Mouse (Mus musculus) MEL (cell line): ENCODE measurements at regions not wholly inside any gene's neighbourhood (a gene's known extent, or its start where the extent isn't known, plus 50 kb on each side); places are given as distances from the start of the nearest gene placed in this dataset.

Experiments used
- DNase-seq: peaks from one replicate; pipeline ENCODE4 v3.0.0; 2011; ENCODE audit warnings: low read depth, low spot score
- H3K27ac ChIP-seq: 2 replicates; pipeline ENCODE4 v1.5.1; 2012; ENCODE audit warnings: low read depth, mild to moderate bottlenecking, control low read depth, low read length, moderate library complexity; ENCODE audit not compliant: control insufficient read depth
- H3K27me3 ChIP-seq, 2 experiments: fragments of 150-350 bp in 1 of 2; sonication (generic) in 1 of 2; 2 replicates each; pipeline ENCODE4 v1.6.1; 2012; ENCODE audit warnings: low read length in 2 of 2, mild to moderate bottlenecking in 2 of 2, improper control_type of control experiment in 1 of 2, moderate library complexity in 1 of 2; ENCODE audit not compliant: insufficient read depth in 2 of 2, control insufficient read depth in 1 of 2
- H3K36me3 ChIP-seq, 2 experiments: 2 replicates each; pipeline ENCODE4 v1.6.1; 2012 to 2014; ENCODE audit warnings: low read length in 2 of 2, improper control_type of control experiment in 1 of 2, inconsistent platforms in 1 of 2, mild to moderate bottlenecking in 1 of 2; ENCODE audit not compliant: insufficient read depth in 2 of 2, control insufficient read depth in 1 of 2
- H3K4me1 ChIP-seq, 2 experiments: fragments of 150-350 bp in 1 of 2; sonication (generic) in 1 of 2; 2 replicates each; pipeline ENCODE4 v1.6.1; 2012; ENCODE audit warnings: low read length in 2 of 2, improper control_type of control experiment in 1 of 2, mild to moderate bottlenecking in 1 of 2; ENCODE audit not compliant: insufficient read depth in 2 of 2, control insufficient read depth in 1 of 2
- H3K4me3 ChIP-seq, 2 experiments: fragments of 150-350 bp in 1 of 2; sonication (generic) in 1 of 2; 2 replicates each; pipeline ENCODE4 v1.5.1; 2012; ENCODE audit warnings: low read depth in 2 of 2, low read length in 2 of 2, mild to moderate bottlenecking in 2 of 2, moderate library complexity in 2 of 2, control low read depth in 1 of 2, improper control_type of control experiment in 1 of 2; ENCODE audit not compliant: control insufficient read depth in 1 of 2, insufficient read depth in 1 of 2
- H3K79me2 ChIP-seq: 2 replicates; pipeline ENCODE4 v1.6.1; 2012; ENCODE audit warnings: mild to moderate bottlenecking, low read length, moderate library complexity; ENCODE audit not compliant: control insufficient read depth, poor library complexity, insufficient read depth
- H3K9ac ChIP-seq: 2 replicates; pipeline ENCODE4 v1.6.1; 2012; ENCODE audit warnings: low read depth, mild to moderate bottlenecking, control low read depth, low read length, moderate library complexity; ENCODE audit not compliant: control insufficient read depth, poor library complexity, severe bottlenecking
- H3K9me3 ChIP-seq: fragments of 150-350 bp; sonication (generic); replicated peaks from 2 replicates; pipeline ENCODE4 v1.6.1; 2012; ENCODE audit warnings: mild to moderate bottlenecking, low read length, improper control_type of control experiment, moderate library complexity; ENCODE audit not compliant: insufficient read depth
- CHD1 ChIP-seq: IDR thresholded peaks from 2 replicates; pipeline ENCODE4 v1.6.1; 2012; ENCODE audit warnings: low read depth, mild to moderate bottlenecking, inconsistent platforms, low read length, improper control_type of control experiment
- CHD2 ChIP-seq: IDR thresholded peaks from 2 replicates; pipeline ENCODE4 v1.6.1; 2011; ENCODE audit warnings: low read length, improper control_type of control experiment
- CTCF ChIP-seq, 3 experiments: IDR thresholded peaks in 2 of 3; conservative IDR thresholded peaks in 1 of 3; 2 replicates each; pipeline ENCODE4 v1.5.1; 2011 to 2012; ENCODE audit warnings: low read length in 3 of 3, low read depth in 2 of 3, mild to moderate bottlenecking in 2 of 3, improper control_type of control experiment in 1 of 3, inconsistent platforms in 1 of 3, mixed read lengths in 1 of 3, moderate library complexity in 1 of 3; ENCODE audit not compliant: control insufficient read depth in 1 of 3, insufficient read depth in 1 of 3, poor library complexity in 1 of 3, severe bottlenecking in 1 of 3
- E2F4 ChIP-seq: IDR thresholded peaks from 2 replicates; pipeline ENCODE4 v1.6.1; 2011; ENCODE audit warnings: low read depth, low read length, improper control_type of control experiment, borderline replicate concordance
- ELF1 ChIP-seq: IDR thresholded peaks from 2 replicates; pipeline ENCODE4 v1.6.1; 2014; ENCODE audit warnings: low read depth, mild to moderate bottlenecking, inconsistent platforms, low read length, improper control_type of control experiment, moderate library complexity
- EP300 ChIP-seq, 2 experiments: IDR thresholded peaks; 2 replicates each; pipeline ENCODE4 v1.6.1; 2011; ENCODE audit warnings: improper control_type of control experiment in 2 of 2, low read length in 2 of 2, low read depth in 1 of 2, mild to moderate bottlenecking in 1 of 2
- GABPA ChIP-seq: IDR thresholded peaks from 2 replicates; pipeline ENCODE4 v1.6.1; 2012; ENCODE audit warnings: low read depth, mild to moderate bottlenecking, inconsistent platforms, low read length, improper control_type of control experiment, moderate library complexity
- HCFC1 ChIP-seq: IDR thresholded peaks from 2 replicates; pipeline ENCODE4 v1.6.1; 2012; ENCODE audit warnings: low read depth, mild to moderate bottlenecking, inconsistent platforms, low read length, improper control_type of control experiment, moderate library complexity
- MAFK ChIP-seq: IDR thresholded peaks from 2 replicates; pipeline ENCODE4 v1.6.1; 2011; ENCODE audit warnings: low read depth, mild to moderate bottlenecking, low read length, improper control_type of control experiment, borderline replicate concordance
- MAX ChIP-seq: IDR thresholded peaks from 2 replicates; pipeline ENCODE4 v1.6.1; 2011; ENCODE audit warnings: low read length, improper control_type of control experiment
- MAZ ChIP-seq: IDR thresholded peaks from 2 replicates; pipeline ENCODE4 v1.6.1; 2012; ENCODE audit warnings: low read depth, mild to moderate bottlenecking, inconsistent platforms, low read length, improper control_type of control experiment
- MEF2A ChIP-seq: IDR thresholded peaks from 2 replicates; pipeline ENCODE4 v1.6.1; 2014; ENCODE audit warnings: low read depth, mild to moderate bottlenecking, inconsistent platforms, low read length, improper control_type of control experiment; ENCODE audit not compliant: poor library complexity, insufficient replicate concordance, severe bottlenecking; ENCODE audit errors: extremely low read depth
- MXI1 ChIP-seq: IDR thresholded peaks from 2 replicates; pipeline ENCODE4 v1.6.1; 2011; ENCODE audit warnings: mild to moderate bottlenecking, low read depth, low read length, improper control_type of control experiment
- MYB ChIP-seq: IDR thresholded peaks from 2 replicates; pipeline ENCODE4 v1.6.1; 2011; ENCODE audit warnings: mild to moderate bottlenecking, low read depth, low read length, improper control_type of control experiment
- NELFE ChIP-seq: IDR thresholded peaks from 2 replicates; pipeline ENCODE4 v1.6.1; 2011; ENCODE audit warnings: low read depth, low read length, improper control_type of control experiment
- NRF1 ChIP-seq: IDR thresholded peaks from 2 replicates; pipeline ENCODE4 v1.6.1; 2014; ENCODE audit warnings: low read depth, mild to moderate bottlenecking, inconsistent platforms, low read length, improper control_type of control experiment, moderate library complexity; ENCODE audit not compliant: poor library complexity, insufficient read depth, severe bottlenecking
- POLR2A ChIP-seq, 2 experiments: IDR thresholded peaks; 2 replicates each; pipeline ENCODE4 v1.6.1; 2011 to 2012; ENCODE audit warnings: low read length in 2 of 2, mild to moderate bottlenecking in 2 of 2, control low read depth in 1 of 2, improper control_type of control experiment in 1 of 2, low read depth in 1 of 2, moderate library complexity in 1 of 2; ENCODE audit not compliant: control insufficient read depth in 1 of 2, insufficient read depth in 1 of 2, poor library complexity in 1 of 2
- POLR2AphosphoS2 ChIP-seq: IDR thresholded peaks from 2 replicates; pipeline ENCODE4 v1.6.1; 2011; ENCODE audit warnings: low read length, improper control_type of control experiment
- POLR2AphosphoS5 ChIP-seq: IDR thresholded peaks from 2 replicates; pipeline ENCODE4 v1.6.1; 2012; ENCODE audit warnings: low read depth, borderline replicate concordance, mild to moderate bottlenecking, inconsistent platforms, low read length, moderate library complexity, mixed read lengths
- RAD21 ChIP-seq: IDR thresholded peaks from 2 replicates; pipeline ENCODE4 v1.6.1; 2011; ENCODE audit warnings: mild to moderate bottlenecking, low read depth, low read length, improper control_type of control experiment
- SIN3A ChIP-seq: IDR thresholded peaks from 2 replicates; pipeline ENCODE4 v1.6.1; 2012; ENCODE audit warnings: low read length, improper control_type of control experiment, inconsistent platforms
- TBP ChIP-seq: IDR thresholded peaks from 2 replicates; pipeline ENCODE4 v1.8.0; 2011; ENCODE audit warnings: low read depth, low read length, improper control_type of control experiment
- UBTF ChIP-seq: IDR thresholded peaks from 2 replicates; pipeline ENCODE4 v1.6.1; 2012; ENCODE audit warnings: low read depth, mild to moderate bottlenecking, inconsistent platforms, low read length, improper control_type of control experiment, moderate library complexity, borderline replicate concordance; ENCODE audit not compliant: insufficient read depth
- USF1 ChIP-seq: IDR thresholded peaks from 2 replicates; pipeline ENCODE4 v1.6.1; 2014; ENCODE audit warnings: low read depth, mild to moderate bottlenecking, inconsistent platforms, low read length, improper control_type of control experiment, moderate library complexity
- ZC3H11A ChIP-seq: IDR thresholded peaks from 2 replicates; pipeline ENCODE4 v1.6.1; 2012; ENCODE audit warnings: low read depth, mild to moderate bottlenecking, inconsistent platforms, low read length, improper control_type of control experiment
- ZKSCAN1 ChIP-seq: IDR thresholded peaks from 2 replicates; pipeline ENCODE4 v1.6.1; 2012; ENCODE audit warnings: low read depth, mild to moderate bottlenecking, inconsistent platforms, low read length, improper control_type of control experiment, moderate library complexity
- ZMIZ1 ChIP-seq: IDR thresholded peaks from 2 replicates; pipeline ENCODE4 v1.6.1; 2012; ENCODE audit warnings: low read depth, mild to moderate bottlenecking, inconsistent platforms, low read length, improper control_type of control experiment, moderate library complexity
- ZNF384 ChIP-seq: IDR thresholded peaks from 2 replicates; pipeline ENCODE4 v1.6.1; 2012; ENCODE audit warnings: low read depth, mild to moderate bottlenecking, inconsistent platforms, low read length, improper control_type of control experiment

- Histone ChIP-seq H3K9me3 (no peaks in the 10 kb centered on the region), H3K36me3 (no peaks in the 10 kb centered on the region), H3K9ac (no peak overlapping the region), H3K4me1 (no peaks in the 10 kb centered on the region), H3K4me3 (no peak overlapping the region), H3K27me3 (no peaks in the 10 kb centered on the region), H3K79me2 (no peaks in the 10 kb centered on the region), H3K27ac (no peak overlapping the region)
- no peak for DNase-seq
- TF ChIP-seq ZKSCAN1, result no peak
- TF ChIP-seq NELFE, result no peak
- TF ChIP-seq MXI1, result no peak
- TF ChIP-seq CHD2, result no peak
- no peak for TF ChIP-seq CHD1
- TF ChIP-seq POLR2AphosphoS2, result no peak
- no peak for TF ChIP-seq USF1
- TF ChIP-seq HCFC1, result no peak
- no peak for TF ChIP-seq NRF1
- no peak for TF ChIP-seq SIN3A
- no peak for TF ChIP-seq ELF1
- no peak for TF ChIP-seq MAZ
Observed at GRCm38 (mm10) chr10:14215512-14215911, 249.6 kb downstream of the Hivep2 start.

GRCm38 (mm10) chr10:14213536-14213935 lies 247.7 kb downstream of the Hivep2 start:
- no peak overlapping the region for H3K4me3 ChIP-seq
- H3K36me3 ChIP-seq, result no peaks in the 10 kb centered on the region
- H3K9ac ChIP-seq, result no peak overlapping the region
- no peaks in the 10 kb centered on the region for H3K9me3 ChIP-seq
- H3K4me1 ChIP-seq, result no peaks in the 10 kb centered on the region
- H3K27me3 ChIP-seq, result no peaks in the 10 kb centered on the region
- no peak overlapping the region for H3K27ac ChIP-seq
- DNase-seq, result no peak
- no peak for TF ChIP-seq CHD1
- no peak for TF ChIP-seq POLR2AphosphoS2
- no peak for TF ChIP-seq TBP
- no peak for TF ChIP-seq RAD21
- no peak for TF ChIP-seq ZC3H11A
- TF ChIP-seq EP300 (IDR thresholded peaks at IDR 0.05; ENCODE audit: low read depth in 1 of 2, low read length in 2 of 2), result no peak
- TF ChIP-seq GABPA, result no peak
- no peaks in the 10 kb centered on the region for H3K79me2 ChIP-seq

- Histone ChIP-seq H3K79me2 (no peaks in the 10 kb centered on the region), H3K9me3 (no peaks in the 10 kb centered on the region), H3K4me3 (no peak overlapping the region), H3K4me1 (no peaks in the 10 kb centered on the region), H3K9ac (no peak overlapping the region), H3K27me3 (no peaks in the 10 kb centered on the region), H3K27ac (no peak overlapping the region), H3K36me3 (no peaks in the 10 kb centered on the region)
- DNase-seq, result no peak
- TF ChIP-seq POLR2AphosphoS5, result no peak
- TF ChIP-seq EP300 (IDR thresholded peaks at IDR 0.05; ENCODE audit: low read depth in 1 of 2, low read length in 2 of 2), result no peak
- no peak for TF ChIP-seq MAX
- no peak for TF ChIP-seq GABPA
- no peak for TF ChIP-seq ZMIZ1
- TF ChIP-seq RAD21, result no peak
- TF ChIP-seq ZNF384, result no peak
- no peak for TF ChIP-seq MEF2A
- no peak for TF ChIP-seq MAZ
- TF ChIP-seq UBTF, result no peak
- no peak for TF ChIP-seq E2F4
- TF ChIP-seq POLR2A (IDR thresholded peaks at IDR 0.05; ENCODE audit: control insufficient read depth in 1 of 2, insufficient read depth in 1 of 2, low read depth in 1 of 2, low read length in 2 of 2, poor library complexity in 1 of 2), result no peak
- no peak for TF ChIP-seq HCFC1
- TF ChIP-seq MYB, result no peak
- no peak for TF ChIP-seq CTCF (IDR thresholded peaks at IDR 0.05 in 2 of 3, conservative IDR thresholded peaks at IDR 0.05 in 1 of 3; ENCODE audit: control insufficient read depth in 1 of 3, insufficient read depth in 1 of 3, low read depth in 2 of 3, low read length in 3 of 3, poor library complexity in 1 of 3, severe bottlenecking in 1 of 3)
- no peak for TF ChIP-seq MAFK
Observed at GRCm38 (mm10) chr10:14211926-14212325, 246.1 kb downstream of the Hivep2 start.
